Mouse (Mus musculus) lung, postnatal 0 days (tissue): ENCODE measurements around the gene Gm20388. TPM values are rescaled to one million over a fixed set of nuclear protein-coding genes. Genes with fewer than 3 reads are reported as not detected.
A peak's percentile ranks its signal among the peaks of the same experiment; 100 is the strongest.

Experiments used
- ATAC-seq: fragments of 200-750 bp; cut with Nextera tagmentation; 2 replicates; pipeline ENCODE4 v1.8.0; 2017; ENCODE audit warnings: moderate library complexity
- DNase-seq: peaks from one replicate; pipeline ENCODE4 v3.0.0-alpha.2; 2016; ENCODE audit warnings: low spot score
- H3K27ac ChIP-seq: fragments of 300-500 bp; sonication (generic); 2 replicates; pipeline ENCODE4 v1.5.1; 2014; ENCODE audit warnings: antibody characterized with exemption, mild to moderate bottlenecking, low read length, mixed read lengths
- H3K27me3 ChIP-seq: fragments of 300-500 bp; sonication (generic); replicated peaks from 2 replicates; pipeline ENCODE4 v1.6.1; 2014; ENCODE audit warnings: low read length, mixed read lengths; ENCODE audit not compliant: insufficient read depth
- H3K36me3 ChIP-seq: fragments of 300-500 bp; sonication (generic); 2 replicates; pipeline ENCODE4 v1.6.1; 2014; ENCODE audit warnings: low read length, mixed read lengths; ENCODE audit not compliant: insufficient read depth
- H3K4me1 ChIP-seq: fragments of 300-500 bp; sonication (generic); 2 replicates; pipeline ENCODE4 v1.6.1; 2014; ENCODE audit warnings: antibody characterized with exemption, low read depth, low read length, mixed read lengths; ENCODE audit not compliant: insufficient read depth
- H3K4me2 ChIP-seq: fragments of 300-500 bp; sonication (generic); replicated peaks from 2 replicates; pipeline ENCODE4 v1.6.1; 2014; ENCODE audit warnings: low read depth, mild to moderate bottlenecking, low read length, moderate library complexity, mixed read lengths
- H3K4me3 ChIP-seq: fragments of 300-500 bp; sonication (generic); 2 replicates; pipeline ENCODE4 v1.5.1; 2014; ENCODE audit warnings: low read depth, low read length
- H3K9ac ChIP-seq: fragments of 300-500 bp; sonication (generic); replicated peaks from 2 replicates; pipeline ENCODE4 v1.6.1; 2014; ENCODE audit warnings: low read depth, mild to moderate bottlenecking
- H3K9me3 ChIP-seq: fragments of 300-500 bp; sonication (generic); 2 replicates; pipeline ENCODE4 v1.6.1; 2016; ENCODE audit warnings: low read length, mixed read lengths
- CTCF ChIP-seq: IDR thresholded peaks from 2 replicates; pipeline ENCODE4 v1.5.1; 2016; ENCODE audit warnings: antibody characterized with exemption, mild to moderate bottlenecking
- EP300 ChIP-seq: IDR thresholded peaks from 2 replicates; pipeline ENCODE4 v1.6.1; 2016; ENCODE audit warnings: antibody characterized with exemption, mild to moderate bottlenecking, control low read depth
- WGBS: fragments of 180-500 bp; shearing (Covaris S2); extraction: QIAGEN DNeasy Blood & Tissue Kit; methylation state at CpG from one replicate; pipeline ENCODE4 v1.1.7; 2014; 5-methylcytosine and 5-hydroxymethylcytosine counted together
- polyA plus RNA-seq: library from polyadenylated mRNA; unstranded; fragments of >200 nt; fragmentation: Nextera tagmentation; extraction: Ambion mirVana; gene quantifications from 2 replicates; pipeline ENCODE4 v1.2.1, GENCODE M21; 2015

Gm20388 gene
- polyA plus RNA-seq, 1 experiment from 2014 or later: not detected

- DNase-seq: peak; percentile 49
- H3K36me3 ChIP-seq: no peaks in the 10 kb centered on the region
- H3K4me2 ChIP-seq: no peak overlapping the region
- no peak overlapping the region for H3K4me3 ChIP-seq
- peaks cover 26% of the 10 kb centered on the region; the same call in 1 of the 2 replicates for H3K4me1 ChIP-seq
- 28% methylated on average over 16 of the region's 17 CpGs for WGBS
- H3K27ac ChIP-seq: no peak overlapping the region
- H3K9ac ChIP-seq: no peak overlapping the region
- no peaks in the 10 kb centered on the region for H3K27me3 ChIP-seq
- no peak for ATAC-seq
- H3K9me3 ChIP-seq: no peaks in the 10 kb centered on the region
- no peak for TF ChIP-seq EP300
- no peak for TF ChIP-seq CTCF
Measured at GRCm38 (mm10) chr8:120184850-120185792, 274.5 kb downstream of the Gm20388 start.

- TF ChIP-seq EP300: 0 out of 2 replicates have a peak, but pooled peaks have one; percentile 48
- TF ChIP-seq CTCF: no peak
- Histone ChIP-seq H3K9ac (no peak overlapping the region), H3K27me3 (no peaks in the 10 kb centered on the region), H3K4me2 (no peak overlapping the region), H3K4me3 (no peak overlapping the region), H3K4me1 (peaks cover 34% of the 10 kb centered on the region; the same call in 1 of the 2 replicates), H3K9me3 (no peaks in the 10 kb centered on the region), H3K36me3 (no peaks in the 10 kb centered on the region), H3K27ac (peak overlapping the region; percentile 14; the same call in 1 of the 2 replicates)
- DNase-seq (peak; percentile 49), ATAC-seq (no peak)
- WGBS: 35% methylated on average over 8 of the region's 8 CpGs
Measured at GRCm38 (mm10) chr8:120186454-120186853, 275.8 kb downstream of the Gm20388 start.

- Histone ChIP-seq H3K9ac (no peak overlapping the region), H3K27me3 (no peaks in the 10 kb centered on the region), H3K36me3 (no peaks in the 10 kb centered on the region), H3K27ac (no peak overlapping the region), H3K4me2 (no peak overlapping the region), H3K9me3 (no peaks in the 10 kb centered on the region), H3K4me1 (peaks cover 34% of the 10 kb centered on the region; the same call in 1 of the 2 replicates), H3K4me3 (no peak overlapping the region)
- no peak for ATAC-seq
- 74% methylated on average over 6 of the region's 6 CpGs for WGBS
- DNase-seq: no peak
- TF ChIP-seq EP300 (0 out of 2 replicates have a peak, but pooled peaks have one; percentile 22), CTCF (no peak)
Measured at GRCm38 (mm10) chr8:120188510-120188909, 277.9 kb downstream of the Gm20388 start.

DNA sequence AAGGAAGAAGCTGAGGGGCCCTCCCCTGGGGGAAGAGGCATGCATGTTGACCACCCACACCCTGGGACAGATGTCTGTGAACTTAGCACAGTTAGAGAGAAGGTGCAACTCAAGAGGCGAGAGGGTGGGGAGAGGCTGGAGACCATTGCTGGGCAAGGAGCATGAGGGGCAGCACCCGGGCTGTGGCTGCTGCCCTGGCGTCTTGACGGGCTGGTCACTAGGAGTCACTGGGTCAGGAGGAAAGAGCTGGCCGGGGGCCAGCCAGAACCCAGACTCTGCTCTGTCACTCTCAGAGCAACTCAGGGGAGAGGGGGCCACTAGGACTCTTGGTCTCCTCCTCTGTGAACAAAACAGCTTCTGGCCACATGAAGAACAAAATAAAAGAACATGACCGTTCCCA lies 278.8 kb downstream of the Gm20388 start:
- Histone ChIP-seq H3K9me3 (no peaks in the 10 kb centered on the region), H3K4me3 (no peak overlapping the region), H3K4me2 (no peak overlapping the region), H3K27me3 (no peaks in the 10 kb centered on the region), H3K27ac (no peak overlapping the region), H3K9ac (no peak overlapping the region), H3K4me1 (peaks cover 34% of the 10 kb centered on the region; the same call in 1 of the 2 replicates), H3K36me3 (no peaks in the 10 kb centered on the region)
- TF ChIP-seq EP300 (no peak), CTCF (no peak)
- WGBS: 39% methylated on average over 6 of the region's 6 CpGs
- DNase-seq (peak; percentile 35), ATAC-seq (no peak)

DNA sequence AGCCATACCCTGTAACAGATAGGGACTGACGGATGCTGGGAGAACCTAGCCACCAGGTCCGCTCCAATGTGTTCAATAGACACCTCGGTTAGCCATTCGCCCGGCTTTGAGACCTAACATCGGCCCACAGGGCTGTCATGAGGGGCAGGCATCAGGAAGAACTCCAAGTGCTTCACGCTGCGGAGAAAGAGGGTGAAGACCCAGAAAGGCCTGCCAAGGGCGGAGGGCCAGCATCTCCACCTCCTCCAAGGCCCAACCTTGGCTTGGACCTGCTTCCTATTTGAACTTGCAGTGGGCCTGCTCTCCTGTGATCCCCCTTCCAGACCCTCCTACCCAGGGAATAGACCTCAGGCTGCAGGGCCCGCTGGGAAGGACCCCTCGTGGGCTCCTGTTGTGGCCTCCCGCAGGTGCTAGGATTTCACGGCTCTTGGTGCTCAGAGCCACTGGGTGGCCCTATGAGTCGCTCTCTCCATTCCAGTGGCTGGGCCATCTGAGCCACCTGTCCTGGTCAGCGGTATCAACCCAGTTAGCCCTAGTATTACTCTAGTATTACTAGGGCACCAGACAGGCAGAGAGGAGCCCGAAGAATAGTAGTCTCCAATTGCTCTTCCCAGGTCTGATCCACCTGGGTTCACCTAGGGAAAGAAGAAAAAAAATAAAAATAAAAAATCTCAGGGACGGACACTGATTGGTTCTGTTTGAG lies 279.6 kb downstream of the Gm20388 start:
- no peaks in the 10 kb centered on the region for H3K27me3 ChIP-seq
- DNase-seq: no peak
- no peaks in the 10 kb centered on the region for H3K9me3 ChIP-seq
- 73% methylated on average over 17 of the region's 17 CpGs for WGBS
- peaks cover 30% of the 10 kb centered on the region; the same call in 1 of the 2 replicates for H3K4me1 ChIP-seq
- ATAC-seq: no peak
- H3K9ac ChIP-seq: no peak overlapping the region
- TF ChIP-seq EP300: no peak
- no peak for TF ChIP-seq CTCF
- H3K4me3 ChIP-seq: no peak overlapping the region
- H3K27ac ChIP-seq: peak overlapping the region; percentile 4; the same call in 1 of the 2 replicates
- no peaks in the 10 kb centered on the region for H3K36me3 ChIP-seq
- no peak overlapping the region for H3K4me2 ChIP-seq
